Mouse (Mus musculus) ES-E14 (cell line): ENCODE results near the gene Cep72.

Source experiments
- HCFC1 ChIP-seq: IDR thresholded peaks from 2 replicates; pipeline ENCODE4 v1.6.1; 2012; ENCODE audit warnings: low read length, inconsistent platforms, borderline replicate concordance; ENCODE audit not compliant: insufficient read depth
- ZC3H11A ChIP-seq: IDR thresholded peaks from 2 replicates; pipeline ENCODE4 v1.6.1; 2012; ENCODE audit warnings: low read depth, mild to moderate bottlenecking, inconsistent platforms, low read length, borderline replicate concordance

DNA sequence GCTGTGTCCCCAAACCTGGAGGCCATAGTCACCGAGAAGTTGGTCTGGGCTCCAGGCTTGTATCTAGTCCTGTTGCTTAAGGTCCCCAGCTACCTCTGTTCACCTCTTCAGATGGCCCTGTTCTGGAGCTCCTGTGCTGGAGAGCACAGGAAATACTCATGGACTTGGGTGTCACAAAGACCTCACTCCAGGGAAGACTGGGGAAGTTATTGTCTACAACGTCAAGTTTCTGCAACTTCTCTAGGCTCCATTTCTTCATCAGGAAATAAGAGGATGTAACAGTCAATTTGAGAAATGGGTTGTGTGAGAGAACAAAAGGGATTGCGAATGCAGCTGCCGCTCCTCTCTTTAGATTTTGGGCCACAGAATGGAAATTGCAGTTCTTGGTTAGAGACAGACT is 65.6 kb downstream of the Cep72 start:
- no peak for TF ChIP-seq HCFC1
- TF ChIP-seq ZC3H11A: no peak
